Mouse (Mus musculus) liver, embryonic 13.5 days (tissue): ENCODE results near the gene S100a10. TPM values are rescaled to one million over a fixed set of nuclear protein-coding genes. Genes with fewer than 3 reads are reported as not detected.

Source experiments
- ATAC-seq: fragments of 200-750 bp; cut with Nextera tagmentation; 2 replicates; pipeline ENCODE4 v1.8.0; 2017; ENCODE audit warnings: low read depth, mild to moderate bottlenecking, moderate number of reproducible peaks, moderate library complexity
- DNase-seq: peaks from one replicate; pipeline ENCODE4 v3.0.0; 2022
- H3K27ac ChIP-seq: fragments of 300-500 bp; sonication (generic); 2 replicates; pipeline ENCODE4 v1.5.1; 2015; ENCODE audit warnings: moderate library complexity, mild to moderate bottlenecking, inconsistent platforms
- H3K27me3 ChIP-seq: fragments of 300-500 bp; sonication (generic); 2 replicates; pipeline ENCODE4 v1.6.1; 2015; ENCODE audit warnings: mild to moderate bottlenecking, inconsistent platforms
- H3K36me3 ChIP-seq: fragments of 300-500 bp; sonication (generic); 2 replicates; pipeline ENCODE4 v1.6.1; 2015; ENCODE audit warnings: mild to moderate bottlenecking, inconsistent platforms
- H3K4me1 ChIP-seq: fragments of 300-500 bp; sonication (generic); replicated peaks from 2 replicates; pipeline ENCODE4 v1.6.1; 2015; ENCODE audit warnings: inconsistent platforms
- H3K4me2 ChIP-seq: fragments of 300-500 bp; sonication (generic); 2 replicates; pipeline ENCODE4 v1.6.1; 2015; ENCODE audit warnings: inconsistent platforms, mild to moderate bottlenecking, moderate library complexity
- H3K4me3 ChIP-seq: fragments of 300-500 bp; sonication (generic); replicated peaks from 2 replicates; pipeline ENCODE4 v1.5.1; 2015; ENCODE audit warnings: mild to moderate bottlenecking, inconsistent platforms
- H3K9ac ChIP-seq: fragments of 300-500 bp; sonication (generic); 2 replicates; pipeline ENCODE4 v1.6.1; 2015; ENCODE audit warnings: mild to moderate bottlenecking, inconsistent platforms
- H3K9me3 ChIP-seq: fragments of 300-500 bp; sonication (generic); replicated peaks from 2 replicates; pipeline ENCODE4 v1.6.1; 2016; ENCODE audit warnings: inconsistent platforms
- WGBS: fragments of 180-500 bp; shearing (Covaris S2); methylation state at CpG from one replicate; pipeline ENCODE4 v1.1.7; 2015; ENCODE audit not compliant: insufficient replicate concordance; 5-methylcytosine and 5-hydroxymethylcytosine counted together
- polyA plus RNA-seq: library from polyadenylated mRNA; unstranded; fragments of >200 nt; fragmentation: Nextera tagmentation; extraction: Ambion mirVana; gene quantifications from 2 replicates; pipeline ENCODE4 v1.2.1, GENCODE M21; 2015

Gene S100a10
- polyA plus RNA-seq, 1 experiment from 2014 or later = 69.5 TPM

DNA sequence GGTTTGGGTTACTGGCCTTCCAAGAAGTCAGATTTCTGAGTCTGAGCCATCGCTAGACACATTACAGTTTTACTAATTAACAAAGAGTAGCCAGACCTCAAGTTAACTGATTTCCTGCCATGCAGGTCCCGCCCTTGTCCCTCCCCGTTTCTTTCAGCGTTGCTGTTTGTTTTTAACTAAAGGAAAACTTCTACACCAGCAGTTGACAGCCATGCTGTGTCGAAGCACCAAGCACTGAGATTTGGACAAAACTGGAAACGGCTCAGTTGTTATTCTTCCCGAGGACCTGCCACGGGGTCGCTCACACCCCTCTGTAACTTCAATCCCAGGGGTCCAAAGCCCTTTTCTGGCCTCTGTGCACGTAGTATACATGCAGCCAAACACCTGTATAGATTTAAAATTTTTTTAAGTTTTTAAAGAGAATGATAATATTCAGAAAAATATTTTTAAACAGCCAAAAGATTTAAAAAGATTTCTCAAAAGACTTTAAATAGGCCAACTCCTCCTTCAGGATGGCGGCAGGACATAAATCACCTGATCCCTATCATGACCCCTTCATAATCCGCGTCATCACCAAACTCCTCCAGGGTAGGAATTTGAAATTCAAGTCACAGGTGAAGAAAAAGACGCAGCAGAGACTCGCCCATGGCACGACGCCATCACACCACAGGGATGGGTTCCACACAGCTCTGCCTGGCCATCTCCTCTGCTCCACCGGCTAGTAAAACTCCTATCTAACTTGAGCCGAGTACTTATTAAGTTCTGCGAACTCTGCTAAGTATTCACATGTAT is 6.9 kb upstream of the S100a10 start:
- no peak overlapping the region for H3K4me3 ChIP-seq
- H3K9me3 ChIP-seq = no peaks in the 10 kb centered on the region
- peaks cover 22% of the 10 kb centered on the region; the same call in 1 of the 2 replicates for H3K4me1 ChIP-seq
- no peak overlapping the region for H3K4me2 ChIP-seq
- no peaks in the 10 kb centered on the region for H3K27me3 ChIP-seq
- no peak overlapping the region for H3K9ac ChIP-seq
- 54% methylated on average over 20 of the region's 20 CpGs for WGBS
- ATAC-seq = no peak
- H3K36me3 ChIP-seq = no peaks in the 10 kb centered on the region
- DNase-seq = no peak
- no peak overlapping the region for H3K27ac ChIP-seq

GRCm38 (mm10) chr3:93548541-93549266 is 6.2 kb upstream of the S100a10 start:
- no peak overlapping the region for H3K4me2 ChIP-seq
- no peak for DNase-seq
- 0 out of 2 replicates have a peak, but pooled peaks have one; percentile 40 for ATAC-seq
- H3K36me3 ChIP-seq = no peaks in the 10 kb centered on the region
- H3K27ac ChIP-seq = no peak overlapping the region
- H3K4me1 ChIP-seq = peaks cover 24% of the 10 kb centered on the region; the same call in 1 of the 2 replicates
- no peaks in the 10 kb centered on the region for H3K27me3 ChIP-seq
- no peak overlapping the region for H3K9ac ChIP-seq
- H3K9me3 ChIP-seq = no peaks in the 10 kb centered on the region
- WGBS = 27% methylated on average over 2 of the region's 6 CpGs
- no peak overlapping the region for H3K4me3 ChIP-seq

GRCm38 (mm10) chr3:93549986-93550385 is 4.9 kb upstream of the S100a10 start:
- 12% methylated on average over 4 of the region's 4 CpGs for WGBS
- Histone ChIP-seq H3K27me3 (no peaks in the 10 kb centered on the region), H3K9ac (no peak overlapping the region), H3K4me3 (no peak overlapping the region), H3K4me2 (no peak overlapping the region), H3K36me3 (no peaks in the 10 kb centered on the region), H3K9me3 (no peaks in the 10 kb centered on the region), H3K27ac (no peak overlapping the region), H3K4me1 (peaks cover 35% of the 10 kb centered on the region)
- DNase-seq (no peak), ATAC-seq (peak; percentile 55)

DNA sequence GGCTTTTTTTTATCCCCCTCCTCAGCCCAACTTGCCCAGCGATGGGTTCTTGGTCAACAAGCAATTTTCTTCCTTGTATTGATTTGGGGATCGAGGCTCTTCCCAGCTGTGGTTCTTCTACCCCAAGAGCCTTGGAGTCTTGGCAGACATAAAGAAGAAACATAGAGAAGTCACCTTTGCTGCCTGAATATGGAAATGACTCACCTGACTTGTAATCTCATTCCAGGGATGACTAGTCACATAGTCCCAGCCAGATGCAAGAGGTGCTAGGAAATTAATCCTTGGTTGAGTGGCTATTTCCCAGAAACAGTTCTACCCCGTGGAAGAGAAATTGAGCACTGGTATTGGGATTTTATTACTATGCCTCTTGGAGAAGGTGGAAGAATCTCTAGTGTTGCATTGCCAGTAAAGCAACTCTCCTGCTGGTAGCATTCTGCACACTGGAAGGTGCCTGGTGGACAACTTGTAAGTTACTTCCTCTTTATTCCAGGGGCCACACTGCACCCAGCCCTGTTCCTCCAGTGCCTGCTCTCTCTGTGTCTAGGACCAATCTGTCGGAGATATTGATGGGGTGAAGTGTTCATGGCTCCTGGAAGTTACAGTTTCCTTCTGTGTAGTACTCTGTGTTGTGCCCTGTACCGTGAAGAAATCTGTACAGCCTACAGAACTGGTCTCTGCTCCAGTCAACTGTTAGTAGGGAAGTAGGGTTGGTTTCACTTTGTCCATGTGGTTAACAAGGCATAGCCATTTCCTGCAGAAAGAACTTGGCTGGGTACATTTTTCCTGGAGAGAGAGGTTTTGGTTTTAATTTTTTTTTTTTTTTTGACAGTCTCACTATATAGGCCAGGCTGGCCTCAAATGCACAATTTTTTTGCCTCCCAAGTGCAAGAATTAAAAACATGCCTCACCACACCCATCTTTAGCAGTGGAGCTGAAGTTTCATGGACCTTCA is 2.7 kb upstream of the S100a10 start:
- ATAC-seq (no peak), DNase-seq (no peak)
- no peaks in the 10 kb centered on the region for H3K36me3 ChIP-seq
- H3K9ac ChIP-seq = no peak overlapping the region
- no peak overlapping the region for H3K27ac ChIP-seq
- WGBS = 40% methylated on average over 5 of the region's 5 CpGs
- H3K4me3 ChIP-seq = no peak overlapping the region
- H3K4me1 ChIP-seq = peaks cover 51% of the 10 kb centered on the region
- H3K27me3 ChIP-seq = no peaks in the 10 kb centered on the region
- H3K9me3 ChIP-seq = no peaks in the 10 kb centered on the region
- no peak overlapping the region for H3K4me2 ChIP-seq

DNA sequence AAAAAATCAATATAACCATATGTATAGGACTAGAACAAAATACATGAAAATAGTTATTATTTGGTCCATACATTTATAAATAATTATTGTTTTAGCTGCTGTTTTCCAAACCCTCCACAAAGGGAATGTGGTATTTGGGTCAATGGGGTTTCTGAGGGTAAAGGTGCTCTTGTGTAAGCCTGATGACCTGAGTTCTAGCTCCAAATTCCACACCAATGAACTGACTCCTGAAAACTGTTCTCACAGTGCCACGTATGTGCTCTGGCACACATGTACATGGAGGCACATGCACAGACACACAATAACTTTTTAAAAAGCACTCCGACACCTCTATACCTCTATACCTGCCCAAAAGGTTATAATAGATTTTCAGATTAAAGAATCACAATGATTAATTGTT is 1.6 kb upstream of the S100a10 start:
- no peak for ATAC-seq
- H3K4me2 ChIP-seq = no peak overlapping the region
- H3K36me3 ChIP-seq = no peaks in the 10 kb centered on the region
- no peaks in the 10 kb centered on the region for H3K27me3 ChIP-seq
- no peak overlapping the region for H3K9ac ChIP-seq
- H3K9me3 ChIP-seq = no peaks in the 10 kb centered on the region
- H3K4me3 ChIP-seq = no peak overlapping the region
- no peak for DNase-seq
- H3K27ac ChIP-seq = no peak overlapping the region
- peaks cover 43% of the 10 kb centered on the region for H3K4me1 ChIP-seq
- WGBS = 79% methylated on average over 2 of the region's 2 CpGs

DNA sequence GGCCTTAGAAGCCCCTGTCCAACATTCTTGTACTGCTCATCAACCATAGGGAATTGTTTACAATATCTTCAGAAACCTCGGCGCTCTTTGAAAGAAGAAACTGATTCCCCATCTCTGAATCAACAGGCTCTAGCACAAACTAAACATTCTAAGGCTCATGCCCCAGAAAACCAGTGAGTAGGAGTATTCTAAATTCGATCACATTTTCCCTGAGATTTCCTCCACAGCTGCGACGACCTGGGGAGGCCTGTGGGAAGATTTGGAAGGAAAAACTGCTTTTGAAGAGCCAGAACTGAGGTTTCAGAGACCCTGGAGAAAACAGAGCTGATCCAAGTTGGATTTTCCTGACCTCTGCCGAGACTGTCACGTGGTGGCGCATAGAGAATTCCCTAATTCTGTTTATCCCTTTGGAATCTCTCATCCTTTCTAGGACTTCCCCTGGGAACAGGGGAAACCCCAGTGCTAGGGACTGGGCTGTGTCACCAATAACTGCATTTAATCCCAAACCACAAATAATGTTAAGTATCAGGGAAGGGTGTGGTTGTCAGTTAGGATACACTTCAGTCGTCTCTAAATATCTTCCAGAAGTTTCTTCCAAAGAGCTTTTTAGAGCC is 1.0 kb upstream of the S100a10 start:
- Histone ChIP-seq H3K27me3 (no peaks in the 10 kb centered on the region), H3K9ac (no peak overlapping the region), H3K4me1 (peaks cover 39% of the 10 kb centered on the region), H3K4me2 (no peak overlapping the region), H3K27ac (no peak overlapping the region), H3K9me3 (no peaks in the 10 kb centered on the region), H3K4me3 (no peak overlapping the region), H3K36me3 (no peaks in the 10 kb centered on the region)
- WGBS = 59% methylated on average over 9 of the region's 9 CpGs
- DNase-seq (no peak), ATAC-seq (no peak)

GRCm38 (mm10) chr3:93554379-93554980 is 400 bp upstream of the S100a10 start:
- Histone ChIP-seq H3K4me1 (peaks cover 36% of the 10 kb centered on the region), H3K9me3 (no peaks in the 10 kb centered on the region), H3K4me2 (peak overlapping the region; percentile 79), H3K9ac (0 out of 2 replicates have a peak overlapping the region, but pooled peaks have one; percentile 17), H3K27me3 (no peaks in the 10 kb centered on the region), H3K4me3 (peak overlapping the region; percentile 63), H3K27ac (0 out of 2 replicates have a peak overlapping the region, but pooled peaks have one; percentile 18), H3K36me3 (no peaks in the 10 kb centered on the region)
- DNase-seq (no peak), ATAC-seq (no peak)
- WGBS = 13% methylated on average over 13 of the region's 13 CpGs

DNA sequence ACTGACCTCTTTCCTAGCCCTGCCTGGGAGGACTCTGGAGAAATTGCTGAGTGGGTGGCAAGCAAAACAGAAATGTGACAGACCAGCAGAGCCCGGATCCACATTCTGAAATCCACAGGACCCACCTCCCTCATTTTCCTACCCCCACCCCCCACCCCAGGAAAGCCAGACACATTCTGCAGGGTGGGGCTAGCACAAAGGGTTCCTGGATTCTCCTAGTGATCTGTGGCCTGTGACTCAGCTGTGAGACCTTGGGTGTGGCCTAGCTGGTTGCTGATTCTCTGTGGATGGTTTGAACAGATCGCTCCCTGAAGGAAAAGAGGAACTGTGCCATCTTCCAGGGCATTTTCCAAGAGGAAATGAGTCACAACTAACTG is 986 bp downstream of the S100a10 start:
- Histone ChIP-seq H3K36me3 (no peaks in the 10 kb centered on the region), H3K27me3 (no peaks in the 10 kb centered on the region), H3K4me1 (peaks cover 29% of the 10 kb centered on the region), H3K4me3 (peak overlapping the region; percentile 63), H3K4me2 (peak overlapping the region; percentile 79), H3K9ac (peak overlapping the region; percentile 66), H3K27ac (peak overlapping the region; percentile 64; the same call in 1 of the 2 replicates), H3K9me3 (no peaks in the 10 kb centered on the region)
- DNase-seq (peak; percentile 21), ATAC-seq (peak; percentile 57)
- 3% methylated on average over 2 of the region's 2 CpGs for WGBS

GRCm38 (mm10) chr3:93556599-93556998 is 1.7 kb downstream of the S100a10 start:
- WGBS = 57% methylated on average over 1 of the region's 1 CpGs
- H3K4me3 ChIP-seq = peak overlapping the region; percentile 63
- ATAC-seq (no peak), DNase-seq (no peak)
- peak overlapping the region; percentile 79 for H3K4me2 ChIP-seq
- H3K9ac ChIP-seq = no peak overlapping the region
- peaks cover 29% of the 10 kb centered on the region for H3K4me1 ChIP-seq
- H3K27me3 ChIP-seq = no peaks in the 10 kb centered on the region
- no peak overlapping the region for H3K27ac ChIP-seq
- H3K9me3 ChIP-seq = no peaks in the 10 kb centered on the region
- no peaks in the 10 kb centered on the region for H3K36me3 ChIP-seq

- WGBS = 56% methylated on average over 4 of the region's 4 CpGs
Measured at GRCm38 (mm10) chr3:93557471-93557870, 2.6 kb downstream of the S100a10 start.

More at GRCm38 (mm10) chr3:93557471-93557870, 2.6 kb downstream of the S100a10 start:
- H3K36me3 ChIP-seq = no peaks in the 10 kb centered on the region
- no peak for ATAC-seq
- H3K4me3 ChIP-seq = no peak overlapping the region
- H3K27me3 ChIP-seq = no peaks in the 10 kb centered on the region
- no peaks in the 10 kb centered on the region for H3K9me3 ChIP-seq
- no peak overlapping the region for H3K27ac ChIP-seq
- H3K4me1 ChIP-seq = peaks cover 29% of the 10 kb centered on the region
- no peak overlapping the region for H3K9ac ChIP-seq
- DNase-seq = no peak
- H3K4me2 ChIP-seq = no peak overlapping the region
